Mouse (Mus musculus) myocyte (in vitro differentiated cells): Measurements from ENCODE around the gene Mta2.

Experiments
- E2F4 ChIP-seq: IDR thresholded peaks from one replicate; pipeline ENCODE4 v1.6.1; 2011; ENCODE audit warnings: mild to moderate bottlenecking, control low read depth, moderate library complexity; ENCODE audit not compliant: insufficient read depth
- MAX ChIP-seq: IDR thresholded peaks from one replicate; pipeline ENCODE4 v1.6.1; 2011; ENCODE audit warnings: low read depth, mild to moderate bottlenecking, control low read depth
- MYOD1 ChIP-seq, 3 experiments: IDR thresholded peaks; one replicate each; pipeline ENCODE4 v1.6.1; 2011; ENCODE audit warnings: control low read depth in 2 of 3, low read depth in 2 of 3, mild to moderate bottlenecking in 2 of 3, moderate library complexity in 1 of 3; ENCODE audit not compliant: insufficient read length in 2 of 3, control insufficient read depth in 1 of 3
- POLR2A ChIP-seq: IDR thresholded peaks from one replicate; pipeline ENCODE4 v1.6.1; 2011; ENCODE audit warnings: low read depth, mild to moderate bottlenecking, control low read depth, moderate library complexity; ENCODE audit not compliant: insufficient read length
- POLR2AphosphoS2 ChIP-seq: IDR thresholded peaks from one replicate; pipeline ENCODE4 v1.6.1; 2011; ENCODE audit warnings: low read depth, control low read depth; ENCODE audit not compliant: insufficient read length
- TCF12 ChIP-seq: IDR thresholded peaks from one replicate; pipeline ENCODE4 v1.6.1; 2011; ENCODE audit warnings: mild to moderate bottlenecking, control low read depth; ENCODE audit not compliant: poor library complexity, insufficient read depth, severe bottlenecking
- USF1 ChIP-seq: IDR thresholded peaks from one replicate; pipeline ENCODE4 v1.6.1; 2011; ENCODE audit warnings: low read depth, mild to moderate bottlenecking, control low read depth, moderate library complexity

DNA sequence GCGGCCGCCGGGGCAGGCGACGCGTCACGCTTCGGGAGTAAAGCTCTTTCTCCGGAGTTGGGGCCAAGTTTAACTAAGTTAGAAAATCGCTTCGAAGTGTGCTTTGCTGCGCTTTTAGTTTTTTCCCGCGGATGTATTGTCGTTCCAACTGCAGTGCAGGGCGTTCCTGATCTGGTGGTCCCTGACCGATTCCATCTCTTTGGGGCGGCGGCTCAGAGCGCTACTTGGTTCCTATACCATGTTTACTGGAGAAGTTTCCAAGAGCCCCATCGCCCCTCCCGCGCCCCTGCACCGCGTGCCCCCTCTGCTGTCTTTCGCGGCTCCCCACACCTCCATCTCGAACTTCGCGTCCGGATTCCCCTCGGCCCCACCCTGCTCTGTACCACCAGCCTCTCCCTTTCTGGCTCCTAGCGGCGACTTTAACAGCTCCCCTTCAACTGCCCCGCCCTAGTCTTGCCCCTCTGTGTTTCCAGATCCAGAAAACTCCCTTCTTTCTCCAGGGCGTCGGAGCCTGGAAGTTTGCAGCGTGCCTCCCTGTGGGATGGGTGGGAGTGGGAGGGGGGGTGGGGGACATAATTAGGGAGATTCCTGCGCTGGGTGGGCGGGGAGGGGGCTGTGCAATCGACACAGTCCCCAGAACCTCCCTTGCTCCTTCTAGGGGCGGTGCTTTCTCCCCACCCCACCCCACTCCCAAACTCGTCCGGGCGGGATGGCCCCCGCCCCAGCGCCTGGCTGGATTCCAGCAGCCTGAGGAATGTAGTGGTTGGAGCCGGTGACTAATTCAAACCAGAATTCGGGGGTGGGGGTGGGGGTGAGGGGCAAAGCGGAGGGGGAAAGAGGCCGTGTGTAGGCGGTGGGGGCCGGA is 48.1 kb downstream of the Mta2 start:
- TF ChIP-seq MAX (no peak), USF1 (no peak), POLR2A (peak; percentile 48), E2F4 (no peak), TCF12 (no peak), MYOD1 (IDR thresholded peaks at IDR 0.05; ENCODE audit: control insufficient read depth in 1 of 3, insufficient read length in 2 of 3, low read depth in 2 of 3) (no peak), POLR2AphosphoS2 (no peak)
